Mouse (Mus musculus) erythroblast, embryonic 14.5 days (primary cell): ENCODE measurements at regions not wholly inside any gene's neighbourhood (a gene's known extent, or its start where the extent isn't known, plus 50 kb on each side); places are given as distances from the start of the nearest gene placed in this dataset.
"Not testable (repeated sequence)": the region's sequence is repeated elsewhere in the genome, so short reads cannot be mapped to it uniquely, and the experiment has no call there.

ENCODE experiments used
- H3K27me3 ChIP-seq: 2 replicates; pipeline ENCODE4 v1.6.1; 2012; ENCODE audit warnings: inconsistent platforms; ENCODE audit not compliant: control insufficient read depth
- H3K36me3 ChIP-seq: 2 replicates; pipeline ENCODE4 v1.6.1; 2012; ENCODE audit warnings: mild to moderate bottlenecking, inconsistent platforms; ENCODE audit not compliant: control insufficient read depth
- H3K4me1 ChIP-seq: 2 replicates; pipeline ENCODE4 v1.6.1; 2012; ENCODE audit warnings: inconsistent platforms; ENCODE audit not compliant: control insufficient read depth
- H3K4me3 ChIP-seq: replicated peaks from 2 replicates; pipeline ENCODE3; 2012; ENCODE audit warnings: moderate library complexity, mild to moderate bottlenecking, inconsistent platforms
- H3K9me3 ChIP-seq: 2 replicates; pipeline ENCODE4 v1.6.1; 2012; ENCODE audit warnings: low read length, inconsistent platforms, mixed read lengths; ENCODE audit not compliant: control insufficient read depth
- GATA1 ChIP-seq: IDR thresholded peaks from 2 replicates; pipeline ENCODE4 v1.6.1; 2012; ENCODE audit warnings: low read length, inconsistent platforms, mixed read lengths
- TAL1 ChIP-seq: IDR thresholded peaks from 3 replicates; pipeline ENCODE4 v1.6.1; 2012; ENCODE audit warnings: low read length, inconsistent platforms, mixed read lengths

- no peak for TF ChIP-seq TAL1
- Histone ChIP-seq H3K36me3 (no peaks in the 10 kb centered on the region), H3K4me3 (no peak overlapping the region), H3K9me3 (no peaks in the 10 kb centered on the region), H3K4me1 (no peaks in the 10 kb centered on the region), H3K27me3 (no peaks in the 10 kb centered on the region)
Measured at GRCm38 (mm10) chr3:21905384-21906073, 170.9 kb upstream of the Tbl1xr1 start.

- H3K36me3 ChIP-seq = no peaks in the 10 kb centered on the region
Measured at GRCm38 (mm10) chr3:21908828-21909227, 167.6 kb upstream of the Tbl1xr1 start.

GRCm38 (mm10) chr3:21910080-21910479 is 166.4 kb upstream of the Tbl1xr1 start:
- no peaks in the 10 kb centered on the region for H3K4me1 ChIP-seq
- no peaks in the 10 kb centered on the region for H3K36me3 ChIP-seq
- TF ChIP-seq GATA1 (no peak), TAL1 (no peak)
- H3K27me3 ChIP-seq = no peaks in the 10 kb centered on the region
- no peaks in the 10 kb centered on the region for H3K9me3 ChIP-seq
- H3K4me3 ChIP-seq = no peak overlapping the region

More at GRCm38 (mm10) chr3:21908828-21909227, 167.6 kb upstream of the Tbl1xr1 start:
- no peak overlapping the region for H3K4me3 ChIP-seq
- H3K27me3 ChIP-seq = no peaks in the 10 kb centered on the region
- H3K4me1 ChIP-seq = no peaks in the 10 kb centered on the region
- TF ChIP-seq GATA1 = no peak
- TF ChIP-seq TAL1 = no peak
- no peaks in the 10 kb centered on the region for H3K9me3 ChIP-seq

- Histone ChIP-seq H3K27me3 (no peaks in the 10 kb centered on the region), H3K36me3 (no peaks in the 10 kb centered on the region), H3K4me1 (no peaks in the 10 kb centered on the region), H3K9me3 (no peaks in the 10 kb centered on the region), H3K4me3 (no peak overlapping the region)
- TF ChIP-seq TAL1 (no peak), GATA1 (no peak)
Measured at GRCm38 (mm10) chr3:21911071-21911470, 165.4 kb upstream of the Tbl1xr1 start.

DNA sequence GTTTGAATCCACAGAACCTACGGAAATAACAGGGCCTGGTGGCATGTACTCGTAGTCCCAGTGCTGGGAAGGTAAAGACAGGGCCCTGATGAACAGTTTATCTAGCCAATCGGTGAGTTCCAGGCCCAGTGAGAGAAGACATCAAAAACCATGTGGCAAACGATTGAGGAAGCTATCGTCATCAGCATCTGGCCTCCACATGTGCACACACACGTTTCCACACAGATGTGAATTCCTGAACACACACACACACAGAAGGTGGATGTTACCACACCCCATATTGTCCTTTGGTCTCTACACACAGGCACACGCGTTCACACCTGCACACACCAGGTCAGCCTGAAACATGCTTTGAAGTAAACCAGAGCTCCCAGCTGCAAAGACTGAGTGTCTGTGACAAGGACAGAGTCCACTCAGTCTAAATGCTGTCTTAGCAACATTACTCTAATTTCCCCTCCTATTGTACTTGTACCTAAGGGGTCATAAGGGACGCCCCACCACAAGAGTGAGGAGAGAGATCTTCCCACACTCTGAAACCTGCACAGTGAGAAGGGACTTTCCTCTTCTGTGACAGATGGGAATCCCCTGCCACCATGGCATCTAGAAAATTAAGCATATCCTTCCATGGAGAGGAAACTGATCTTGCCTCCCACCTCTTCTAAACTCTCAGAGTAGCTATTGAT is 159.1 kb upstream of the Tbl1xr1 start:
- Histone ChIP-seq H3K4me1 (no peaks in the 10 kb centered on the region), H3K36me3 (no peaks in the 10 kb centered on the region), H3K27me3 (no peaks in the 10 kb centered on the region), H3K4me3 (no peak overlapping the region), H3K9me3 (no peaks in the 10 kb centered on the region)
- TF ChIP-seq GATA1 (no peak), TAL1 (no peak)

- Histone ChIP-seq H3K4me1 (no peaks in the 10 kb centered on the region), H3K9me3 (no peaks in the 10 kb centered on the region), H3K27me3 (no peaks in the 10 kb centered on the region), H3K36me3 (no peaks in the 10 kb centered on the region), H3K4me3 (no peak overlapping the region)
- TF ChIP-seq TAL1 = no peak
- TF ChIP-seq GATA1 = no peak
Measured at GRCm38 (mm10) chr3:21918431-21918830, 158.0 kb upstream of the Tbl1xr1 start.

- no peak for TF ChIP-seq TAL1
- no peak for TF ChIP-seq GATA1
- Histone ChIP-seq H3K4me1 (no peaks in the 10 kb centered on the region), H3K4me3 (no peak overlapping the region), H3K36me3 (no peaks in the 10 kb centered on the region), H3K27me3 (no peaks in the 10 kb centered on the region), H3K9me3 (no peaks in the 10 kb centered on the region)
Measured at GRCm38 (mm10) chr3:21919931-21920330, 156.5 kb upstream of the Tbl1xr1 start.

DNA sequence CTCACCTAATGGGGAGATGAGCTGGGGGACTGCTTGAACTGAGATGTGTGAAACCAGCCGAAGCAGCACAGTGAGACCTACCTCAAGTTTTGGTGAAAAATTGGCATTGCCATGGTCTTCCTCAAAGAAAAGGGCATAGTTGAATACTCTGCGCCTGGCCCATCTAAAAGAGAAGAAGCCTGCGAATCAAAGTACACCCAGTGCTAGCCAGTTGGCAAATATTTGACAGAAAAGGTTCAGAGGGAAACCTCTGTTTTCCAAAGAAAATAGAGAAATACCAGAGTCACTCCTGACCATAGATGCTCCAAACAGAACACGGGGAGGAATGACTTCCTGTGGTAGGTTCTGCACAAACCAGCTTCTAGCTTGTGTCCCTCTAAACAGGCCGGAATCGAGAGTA is 144.5 kb upstream of the Tbl1xr1 start:
- Histone ChIP-seq H3K27me3 (no peaks in the 10 kb centered on the region), H3K4me3 (no peak overlapping the region), H3K9me3 (no peaks in the 10 kb centered on the region), H3K36me3 (no peaks in the 10 kb centered on the region), H3K4me1 (peaks cover 17% of the 10 kb centered on the region)
- TF ChIP-seq TAL1 (no peak), GATA1 (no peak)

- not testable (repeated sequence) for H3K36me3 ChIP-seq, H3K27me3 ChIP-seq, H3K9me3 ChIP-seq, H3K4me3 ChIP-seq
- peaks cover 19% of the 10 kb centered on the region for H3K4me1 ChIP-seq
Measured at GRCm38 (mm10) chr3:21932696-21933095, 143.8 kb upstream of the Tbl1xr1 start.
